Mouse (Mus musculus) bone marrow, adult 2 months (tissue): ENCODE results near the gene Mmadhc.

Source experiments
- CTCF ChIP-seq: fragments of 200-500 bp; IDR thresholded peaks from 2 replicates; pipeline ENCODE4 v1.5.1; 2011; ENCODE audit warnings: low read length, control low read depth; ENCODE audit not compliant: control insufficient read depth, insufficient read depth
- POLR2A ChIP-seq: fragments of 200-500 bp; IDR thresholded peaks from 2 replicates; pipeline ENCODE4 v1.6.1; 2011; ENCODE audit warnings: low read depth, mild to moderate bottlenecking, control low read depth, low read length, borderline replicate concordance; ENCODE audit not compliant: control insufficient read depth

DNA sequence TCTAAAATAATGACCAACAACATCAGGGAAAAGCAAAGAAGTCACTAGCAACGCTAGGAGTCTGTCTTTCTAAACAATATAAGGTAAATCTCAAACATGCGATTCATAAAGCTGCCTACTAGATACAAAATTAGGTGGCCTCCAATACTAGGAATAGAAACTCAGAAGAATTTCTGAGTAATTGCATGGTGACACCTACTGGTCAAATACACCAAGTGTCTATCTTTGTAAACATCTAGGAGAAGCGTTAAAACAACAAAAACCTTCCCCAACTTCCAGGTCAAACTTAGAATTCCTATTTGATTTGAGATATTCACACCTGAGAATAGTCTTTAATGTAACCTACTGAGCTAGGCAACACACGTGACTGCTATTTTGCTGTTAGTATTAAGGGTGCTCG lies 24.4 kb downstream of the Mmadhc start:
- TF ChIP-seq CTCF (no peak), POLR2A (no peak)
